Mouse (Mus musculus): Measurements from ENCODE around the gene Lsm7. TPM values are rescaled to one million over a fixed set of nuclear protein-coding genes. Genes with fewer than 3 reads are reported as not detected.
"Not testable (repeated sequence)": the region's sequence is repeated elsewhere in the genome, so short reads cannot be mapped to it uniquely, and the experiment has no call there.

The Lsm7 gene
- total RNA-seq, 2 experiments from 2014 or later: 52.3 to 54.0 TPM

DNA sequence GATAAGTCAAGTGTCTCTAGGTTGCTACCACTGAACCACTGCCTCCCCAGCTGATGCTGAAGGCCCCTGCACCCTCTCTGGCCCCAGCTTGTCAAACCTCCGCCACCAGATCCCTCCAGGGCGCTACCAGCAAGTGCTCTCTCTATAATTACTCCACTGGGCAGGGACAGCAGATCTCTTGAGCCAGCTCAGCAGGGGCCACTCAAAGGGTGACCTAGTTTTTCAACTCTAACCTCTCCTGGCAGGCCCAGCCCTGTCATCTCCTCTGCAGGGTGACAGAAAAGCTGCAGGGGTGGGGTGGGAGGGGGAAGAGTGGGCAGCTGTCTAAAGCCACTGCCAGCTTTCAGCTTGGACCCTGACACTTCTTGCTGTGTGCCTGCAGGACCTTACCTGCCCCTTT lies 17.2 kb downstream of the Lsm7 start:
- DNase-seq (ENCODE audit: low spot score in 2 of 2): no peak

DNA sequence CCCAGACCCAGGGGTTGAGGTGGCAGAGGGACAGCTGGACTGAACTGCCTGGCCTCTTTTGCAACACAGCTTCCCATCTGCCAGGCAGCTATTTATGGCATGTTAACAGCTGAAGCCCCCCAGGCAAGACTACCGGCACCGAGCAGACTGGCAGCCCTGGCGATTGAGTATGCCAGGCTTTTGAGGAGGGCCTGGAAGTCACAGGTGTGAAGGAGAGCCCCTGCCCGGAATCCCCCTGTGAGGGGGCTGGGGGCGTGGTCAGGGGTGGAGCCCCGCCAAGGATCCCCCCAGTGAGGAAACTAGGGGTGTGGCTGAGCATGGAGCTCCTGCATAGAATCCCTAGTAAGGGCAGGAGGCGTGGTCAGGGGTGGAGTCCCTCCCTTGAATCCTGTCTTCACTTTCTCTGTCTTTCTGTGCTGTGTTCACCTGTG lies 18.0 kb downstream of the Lsm7 start:
- DNase-seq (ENCODE audit: low spot score in 2 of 2): no peak

DNA sequence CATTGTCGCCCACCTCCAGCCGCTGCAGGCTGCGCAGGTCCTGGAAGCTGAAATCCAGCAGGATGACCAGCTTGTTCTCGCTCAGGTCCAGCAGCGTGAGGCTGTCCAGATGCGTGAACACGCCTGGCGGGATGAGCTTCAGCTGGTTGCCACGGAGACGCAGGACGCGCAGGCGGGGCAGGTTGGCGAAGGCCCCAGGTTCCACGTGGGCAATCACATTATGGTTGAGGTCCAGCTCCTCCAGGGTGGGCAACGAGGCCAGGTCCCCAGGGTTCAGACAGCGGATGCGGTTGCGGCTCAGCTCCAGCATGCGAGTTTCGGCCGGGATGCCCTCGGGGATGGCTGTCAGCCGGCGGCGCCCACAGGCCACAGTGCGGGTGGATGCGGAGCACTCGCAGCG lies 19.4 kb downstream of the Lsm7 start:
- DNase-seq (ENCODE audit: low spot score in 2 of 2): no peak

DNA sequence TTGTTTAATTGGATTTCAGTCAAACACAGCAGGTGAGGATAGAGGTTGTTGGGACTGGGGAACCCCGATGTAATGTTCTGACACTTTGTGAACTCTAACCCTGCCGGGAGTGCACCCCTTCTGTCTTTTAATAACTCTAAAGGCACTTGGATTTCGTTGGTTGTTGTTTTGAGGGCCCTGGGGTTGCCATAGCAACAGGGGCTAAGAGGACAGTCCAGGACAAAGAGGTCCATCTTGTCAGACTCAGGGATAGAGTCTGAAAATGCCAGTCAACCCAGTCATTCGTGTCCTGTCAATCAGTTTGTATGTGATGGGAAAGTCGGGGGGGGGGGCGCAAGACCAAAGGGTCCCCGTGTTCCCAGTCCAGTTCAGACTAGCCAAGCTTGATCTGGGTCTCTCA lies 22.2 kb downstream of the Lsm7 start:
- DNase-seq (ENCODE audit: low spot score in 2 of 2): no peak

DNA sequence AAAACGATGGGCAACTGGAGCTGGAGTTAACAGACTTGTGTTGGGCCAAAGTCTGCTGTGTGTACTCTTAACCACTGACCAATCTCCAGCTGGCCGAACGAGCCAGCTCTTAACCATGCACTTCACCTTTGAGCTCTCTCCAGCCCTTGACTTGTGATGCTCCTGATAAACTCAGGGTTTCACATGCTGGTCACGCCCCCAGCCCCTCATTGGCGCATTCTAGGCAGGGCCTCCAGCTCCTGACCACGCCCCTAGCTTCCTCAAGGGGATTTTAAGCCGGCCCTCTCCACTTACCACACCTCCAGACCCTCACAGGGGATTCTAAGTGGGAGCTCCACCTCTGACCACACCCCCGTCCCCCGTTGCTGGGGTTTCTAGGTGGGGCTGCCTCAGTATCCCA lies 23.9 kb downstream of the Lsm7 start:
- no peak for DNase-seq (ENCODE audit: low spot score in 2 of 2)

DNA sequence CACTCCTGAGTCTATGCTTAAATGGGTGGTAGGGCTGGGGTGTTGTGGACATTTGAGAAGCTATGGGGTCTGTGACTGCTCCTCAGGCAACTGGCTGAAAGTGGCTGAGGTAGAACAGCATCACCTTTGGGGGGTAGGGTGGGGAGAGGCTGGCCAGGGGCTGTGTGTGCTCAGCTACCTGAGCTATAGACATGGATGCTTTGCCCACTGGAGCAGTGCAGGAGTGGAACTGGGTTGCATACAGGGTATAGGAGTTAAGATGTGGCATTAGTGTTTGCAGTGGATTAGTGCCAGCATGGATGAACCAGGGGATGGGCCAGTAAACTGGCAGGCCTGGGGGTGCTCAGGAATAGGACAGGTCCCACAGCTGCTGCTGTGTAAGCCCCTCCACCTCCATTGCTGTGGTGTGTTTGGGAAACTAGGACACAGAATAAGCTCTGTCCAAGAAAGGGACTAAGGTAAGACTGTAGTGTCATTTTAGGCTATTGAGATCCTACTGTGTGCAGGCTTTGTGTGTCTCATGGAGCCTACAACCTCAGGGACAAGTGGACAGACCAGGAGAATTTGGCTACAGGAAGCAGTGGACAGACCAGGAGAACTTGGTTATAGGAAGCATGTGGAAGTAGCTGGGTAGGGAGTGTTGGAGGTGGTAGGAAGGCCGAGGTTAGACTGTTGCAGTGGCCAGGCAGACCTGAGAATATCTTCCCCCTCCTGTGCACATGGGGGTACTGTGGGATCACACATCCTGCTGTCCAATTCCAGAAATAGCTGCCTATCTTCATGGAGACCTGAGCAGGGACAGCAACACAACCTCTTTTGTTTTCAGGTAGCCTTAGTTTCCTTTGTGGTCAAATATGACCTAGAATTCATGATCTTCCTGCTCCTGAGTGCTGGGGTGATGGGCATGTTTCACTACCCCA lies 25.4 kb downstream of the Lsm7 start:
- DNase-seq (ENCODE audit: low spot score in 2 of 2): no peak

DNA sequence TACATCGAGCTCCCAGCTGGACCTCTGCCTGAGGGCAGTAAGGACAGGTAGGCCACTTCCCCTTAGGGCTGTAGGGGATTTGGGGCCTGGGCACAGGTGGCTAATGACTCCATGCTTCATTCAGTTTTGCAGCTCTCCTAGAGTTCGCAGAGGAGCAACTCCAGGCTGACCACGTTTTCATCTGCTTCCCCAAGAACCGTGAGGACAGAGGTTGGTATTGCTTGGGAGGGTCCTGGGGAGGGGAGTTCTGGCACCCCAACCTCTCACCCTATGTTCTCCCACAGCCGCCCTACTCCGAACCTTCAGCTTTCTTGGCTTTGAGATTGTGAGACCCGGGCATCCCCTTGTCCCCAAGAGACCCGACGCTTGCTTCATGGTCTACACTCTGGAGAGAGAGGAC lies 26.4 kb downstream of the Lsm7 start:
- not testable (repeated sequence) for DNase-seq (ENCODE audit: low spot score in 2 of 2)

DNA sequence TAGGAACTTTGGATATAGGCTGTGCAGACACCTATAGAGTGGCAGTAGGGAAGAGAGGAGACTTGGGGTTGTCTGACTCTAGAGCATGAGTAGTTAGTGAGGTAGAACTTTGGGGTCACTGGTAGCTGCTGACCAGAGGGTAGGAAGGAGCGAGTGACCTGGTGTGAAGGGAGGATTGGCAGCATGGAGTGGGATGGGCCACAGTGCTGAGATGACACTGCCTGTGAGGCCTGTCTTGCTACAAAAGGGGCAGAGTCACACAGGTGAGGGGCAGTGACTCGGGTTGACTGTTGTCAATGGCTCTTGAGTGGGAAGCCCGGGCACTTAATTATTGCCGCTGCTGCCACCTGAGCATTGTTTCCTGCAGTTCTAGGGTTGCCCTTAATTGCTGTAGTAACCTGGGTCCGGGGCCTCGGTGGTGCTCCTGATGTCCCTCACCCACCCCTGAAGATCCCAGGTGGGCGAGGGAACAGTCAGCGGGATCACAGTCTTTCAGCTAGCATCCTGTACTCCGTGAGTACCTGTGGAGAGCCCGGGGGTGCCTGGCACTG lies 27.1 kb downstream of the Lsm7 start:
- DNase-seq (ENCODE audit: low spot score in 2 of 2): no peak

DNA sequence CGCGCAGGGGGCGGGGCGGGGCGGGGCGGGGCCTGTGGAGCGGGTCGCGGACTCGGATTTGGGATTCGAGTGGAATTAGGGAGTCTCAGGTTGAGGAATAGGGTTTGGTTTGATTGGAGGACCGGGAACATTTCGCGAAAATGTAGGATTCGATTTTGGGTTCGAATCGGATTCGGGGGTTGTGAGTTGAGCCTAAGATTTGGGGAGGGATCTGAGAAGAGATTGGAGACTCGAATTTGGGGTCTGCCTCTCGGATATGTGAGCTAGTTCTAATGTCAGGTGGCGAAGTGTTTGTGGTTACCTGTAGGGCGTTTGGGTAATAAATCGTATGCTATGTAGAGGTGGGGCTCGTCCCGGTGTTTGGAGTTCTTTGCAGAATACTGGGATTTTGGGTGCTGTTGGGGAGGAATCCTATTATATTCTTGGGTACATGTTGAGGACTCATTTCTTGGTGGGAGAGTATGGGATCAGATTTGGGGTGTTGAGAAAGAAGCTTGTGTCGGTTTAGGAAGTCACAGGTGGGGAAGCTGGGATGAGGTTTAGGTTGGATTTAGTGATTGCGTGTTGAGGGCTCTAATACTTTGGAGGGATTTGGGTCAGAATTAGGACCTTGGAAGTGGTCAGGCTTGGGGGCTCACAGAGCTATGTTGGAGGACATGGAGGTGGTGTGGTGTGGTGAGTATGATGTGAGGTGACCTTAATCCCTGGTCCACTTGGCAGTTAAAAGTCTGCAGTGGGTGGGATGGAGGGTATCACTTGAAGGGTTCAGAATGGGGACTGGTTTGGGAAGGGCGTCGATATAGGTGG lies 27.7 kb downstream of the Lsm7 start:
- DNase-seq (ENCODE audit: low spot score in 2 of 2): no peak

DNA sequence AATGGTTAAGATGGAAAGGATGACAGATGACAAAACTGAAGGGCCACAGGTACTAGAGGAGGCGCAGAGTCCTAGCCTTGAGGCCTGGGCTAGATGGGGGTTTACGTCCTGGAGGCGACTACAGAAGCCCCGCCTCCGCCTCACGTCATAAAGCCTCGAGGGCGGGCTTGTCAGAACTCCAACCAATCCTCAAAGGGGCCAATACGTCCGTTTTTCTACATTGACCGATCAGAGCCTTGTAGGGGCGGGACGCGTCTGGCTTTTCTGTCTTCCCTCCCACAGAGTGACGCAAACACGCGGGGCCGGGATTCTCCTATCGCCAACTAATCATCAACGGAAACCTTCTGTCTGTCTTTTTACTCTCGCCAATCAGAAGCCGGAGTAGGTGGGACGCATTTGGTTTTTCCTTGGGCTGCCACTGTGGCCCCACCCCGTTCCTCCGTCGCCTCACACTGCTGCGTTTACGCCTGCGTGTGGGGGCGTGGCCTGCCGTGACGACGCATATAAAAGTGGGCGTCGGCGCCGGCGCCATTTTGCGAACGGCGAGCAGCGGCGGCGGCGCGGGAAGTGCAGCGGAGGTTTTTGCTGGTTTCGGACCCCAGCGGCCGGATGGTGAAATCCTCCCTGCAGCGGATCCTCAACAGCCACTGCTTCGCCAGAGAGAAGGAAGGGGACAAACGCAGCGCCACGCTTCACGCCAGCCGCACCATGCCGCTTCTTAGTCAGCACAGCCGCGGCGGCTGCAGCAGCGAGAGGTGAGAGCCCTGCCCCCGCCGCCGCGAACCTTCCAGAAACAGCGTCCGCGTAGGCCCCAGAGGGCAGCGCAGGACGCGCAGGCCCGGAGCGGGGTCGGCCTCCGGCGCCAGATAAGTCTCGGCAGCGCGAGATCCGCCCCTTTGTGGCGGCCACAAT lies 28.6 kb downstream of the Lsm7 start, which contains the start of gene Oaz1:
Oaz1 (plus strand) TSS at position 506 of the 912 bp plus-strand sequence.
- DNase-seq (ENCODE audit: low spot score in 2 of 2): peak; percentile 97 to 99

DNA sequence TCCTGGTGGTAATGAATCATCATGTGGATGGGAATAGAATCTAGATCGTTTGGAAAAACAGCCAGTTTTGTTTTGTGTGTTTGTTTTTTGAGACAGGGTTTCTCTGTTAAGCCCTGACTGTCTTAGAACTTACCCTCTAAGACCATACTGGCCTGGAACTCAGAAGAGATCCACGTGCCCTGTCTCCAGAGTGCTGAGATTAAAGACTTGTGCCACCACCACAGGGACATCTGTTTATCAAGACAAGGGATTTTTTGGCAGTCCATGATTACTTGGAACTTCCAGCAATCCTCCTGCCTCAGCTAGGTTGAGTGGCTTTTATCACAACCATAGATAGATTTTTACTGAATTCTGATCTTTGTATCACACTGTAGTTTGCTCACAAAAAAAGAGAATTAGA lies 30.2 kb downstream of the Lsm7 start:
- no peak for DNase-seq (ENCODE audit: low spot score in 2 of 2)

DNA sequence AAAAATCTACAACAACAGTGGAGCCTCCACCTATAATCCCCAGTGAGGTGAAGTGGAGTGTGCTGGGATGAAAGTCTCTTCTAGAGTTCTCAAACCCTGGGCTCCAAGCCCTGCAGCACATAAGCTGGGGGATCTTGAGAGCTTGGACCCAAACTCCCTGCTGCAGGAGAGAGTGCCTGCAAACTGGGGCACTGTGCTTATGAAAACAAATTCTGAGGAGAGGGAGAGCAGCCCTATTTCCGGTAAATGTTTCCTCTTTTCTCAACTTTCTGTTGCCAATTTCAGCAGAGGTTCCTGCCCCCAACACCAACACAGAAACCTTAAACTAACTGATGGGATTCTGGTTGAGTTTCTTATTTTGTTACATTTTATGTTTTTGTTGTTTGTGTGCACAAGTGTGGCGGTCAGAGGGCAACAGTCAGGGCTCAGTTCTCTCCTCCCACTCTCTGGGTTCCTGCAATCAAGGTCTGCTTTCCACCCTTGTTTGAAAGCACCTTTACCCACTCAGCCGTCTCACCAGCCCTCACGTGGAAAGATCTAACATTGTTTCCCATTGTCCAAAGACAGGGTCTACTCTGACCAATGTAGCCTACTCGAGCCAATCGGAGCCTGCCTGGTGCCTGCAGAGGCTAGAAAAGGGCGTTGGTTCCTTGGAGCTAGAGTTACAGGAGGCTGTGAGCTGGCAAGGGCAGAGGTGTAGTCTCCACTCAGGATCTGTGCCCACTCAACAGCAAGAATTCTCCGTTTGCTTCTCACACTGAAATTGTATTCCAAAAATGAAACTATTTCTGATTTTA lies 31.0 kb downstream of the Lsm7 start:
- DNase-seq (ENCODE audit: low spot score in 2 of 2): no peak

DNA sequence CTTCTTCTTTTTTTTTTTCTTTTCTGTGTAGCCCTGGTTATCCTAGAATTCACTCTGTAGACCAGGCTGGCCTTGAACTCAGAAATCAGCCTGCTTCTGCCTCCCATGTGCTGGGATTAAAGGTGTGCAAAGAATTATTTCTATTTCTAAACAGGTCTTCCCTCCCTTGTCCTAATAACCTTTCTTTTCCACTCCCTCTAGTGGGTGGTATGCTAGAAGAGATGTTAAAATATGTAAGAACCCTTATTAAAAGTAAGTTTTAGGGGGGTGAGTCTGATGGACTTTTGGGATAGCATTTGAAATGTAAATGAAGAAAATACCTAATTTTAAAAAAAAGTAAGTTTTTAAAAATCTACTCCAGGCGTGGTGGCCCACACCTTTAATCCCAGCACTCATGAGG lies 31.7 kb downstream of the Lsm7 start:
- no peak for DNase-seq (ENCODE audit: low spot score in 2 of 2)

DNA sequence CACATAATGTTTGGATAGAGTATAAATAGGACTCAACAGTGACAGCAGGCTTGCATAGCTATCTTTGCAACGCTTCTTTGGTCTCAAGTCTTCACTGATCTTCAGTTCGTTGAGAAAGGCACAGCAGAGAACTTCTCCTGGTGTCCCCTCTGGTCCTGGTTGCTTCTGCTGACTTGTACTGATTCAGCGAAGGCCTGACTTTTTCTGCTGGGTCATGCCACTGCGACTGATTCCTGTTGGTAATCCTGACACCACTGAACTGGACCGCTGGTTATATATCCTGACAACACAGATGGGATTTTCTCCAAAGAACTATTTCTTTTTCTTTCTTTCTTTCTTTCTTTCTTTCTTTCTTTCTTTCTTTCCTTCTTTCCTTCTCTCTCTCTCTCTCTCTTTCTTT lies 32.5 kb downstream of the Lsm7 start:
- no peak for DNase-seq (ENCODE audit: low spot score in 2 of 2)

DNA sequence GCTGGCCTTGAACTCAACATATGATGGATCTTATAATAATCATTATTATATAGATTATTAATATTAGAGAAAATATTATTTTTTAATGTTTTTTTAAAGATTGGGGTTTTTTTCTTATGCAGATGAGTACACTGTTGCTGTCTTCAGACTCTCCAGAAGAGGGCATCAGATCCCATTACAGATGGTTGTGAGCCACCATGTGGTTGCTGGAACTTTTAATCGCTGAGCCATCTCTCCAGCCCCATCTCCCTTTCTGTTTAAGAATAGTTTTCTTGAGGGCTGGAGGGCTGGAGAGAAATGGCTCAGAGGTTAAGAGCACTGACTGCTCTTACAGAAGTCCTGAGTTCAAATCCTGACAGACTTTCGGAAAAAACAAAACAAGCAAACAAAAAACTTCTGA lies 33.0 kb downstream of the Lsm7 start:
- DNase-seq (ENCODE audit: low spot score in 2 of 2): peak in 1 of 2 experiments; percentile 21

DNA sequence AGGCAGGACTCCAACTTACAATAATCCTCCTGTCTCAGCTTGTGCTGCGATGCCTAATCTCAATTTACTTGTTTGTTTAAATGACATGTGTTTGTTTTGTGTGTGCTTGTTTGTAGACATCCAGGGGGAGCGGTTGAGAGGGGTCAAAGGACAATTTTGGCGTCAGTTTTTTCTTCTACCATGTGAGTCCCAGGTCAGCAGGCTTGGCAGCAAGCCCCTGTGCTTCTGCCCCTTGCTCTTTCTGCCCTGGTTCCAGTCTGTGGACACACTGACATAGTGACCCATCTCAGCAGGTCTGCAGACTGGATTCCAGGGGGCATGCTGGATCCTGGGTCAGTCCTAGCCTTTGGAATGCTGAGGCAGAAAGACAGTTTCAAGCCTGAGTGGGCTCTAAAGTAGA lies 35.6 kb downstream of the Lsm7 start:
- no peak for DNase-seq (ENCODE audit: low spot score in 2 of 2)

DNA sequence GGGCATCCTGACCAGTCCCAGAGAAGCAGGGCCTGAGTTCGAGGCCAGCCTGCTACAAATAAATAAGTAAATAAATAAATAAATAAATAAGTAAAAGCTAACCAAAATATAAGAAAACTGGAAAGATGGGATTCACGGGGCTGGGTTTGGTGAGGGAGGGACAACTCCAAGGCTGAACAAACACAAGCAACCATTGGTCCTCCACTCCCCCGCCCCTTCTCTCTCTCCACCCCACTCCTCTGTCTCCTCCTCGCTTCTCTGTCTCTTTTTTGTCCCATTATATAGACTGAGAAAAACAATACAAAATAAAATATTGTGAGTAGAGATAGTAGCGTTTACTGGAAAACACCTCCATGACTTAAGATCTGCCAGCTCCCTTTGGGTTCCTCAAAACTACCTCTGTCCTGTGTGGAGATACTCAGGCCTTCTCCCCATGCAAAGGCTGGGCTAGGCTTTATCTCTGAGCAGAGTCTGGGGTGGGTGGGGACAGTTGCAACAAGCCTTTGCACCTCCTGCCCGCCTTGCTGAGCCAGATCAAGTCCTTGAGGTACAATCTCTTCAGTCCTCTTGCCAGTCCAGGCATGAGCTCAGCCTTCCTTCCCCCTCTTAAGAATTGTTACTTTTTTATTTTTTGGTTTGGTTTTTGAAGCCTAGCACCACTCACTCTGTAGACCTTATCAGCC lies 36.3 kb downstream of the Lsm7 start:
- DNase-seq (ENCODE audit: low spot score in 2 of 2): no peak

DNA sequence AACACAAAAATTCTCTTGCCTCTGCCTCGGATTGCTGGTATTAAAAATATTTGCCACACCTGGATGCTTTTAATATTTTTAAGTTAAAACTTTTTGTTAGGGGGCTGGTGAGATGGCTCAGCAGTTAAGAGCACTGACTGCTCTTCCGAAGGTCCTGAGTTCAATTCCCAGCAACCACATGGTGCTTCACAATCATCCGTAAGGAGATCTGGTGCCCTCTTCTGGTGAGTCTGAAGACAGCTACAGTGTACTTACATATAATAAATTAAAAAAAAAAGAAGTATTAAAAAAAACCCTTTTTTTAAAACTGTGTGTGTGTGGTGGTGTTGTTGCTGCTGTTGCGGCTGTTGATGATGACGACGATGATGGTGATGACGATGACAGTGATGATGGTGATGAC lies 37.1 kb downstream of the Lsm7 start:
- not testable (repeated sequence) for DNase-seq (ENCODE audit: low spot score in 2 of 2)

DNA sequence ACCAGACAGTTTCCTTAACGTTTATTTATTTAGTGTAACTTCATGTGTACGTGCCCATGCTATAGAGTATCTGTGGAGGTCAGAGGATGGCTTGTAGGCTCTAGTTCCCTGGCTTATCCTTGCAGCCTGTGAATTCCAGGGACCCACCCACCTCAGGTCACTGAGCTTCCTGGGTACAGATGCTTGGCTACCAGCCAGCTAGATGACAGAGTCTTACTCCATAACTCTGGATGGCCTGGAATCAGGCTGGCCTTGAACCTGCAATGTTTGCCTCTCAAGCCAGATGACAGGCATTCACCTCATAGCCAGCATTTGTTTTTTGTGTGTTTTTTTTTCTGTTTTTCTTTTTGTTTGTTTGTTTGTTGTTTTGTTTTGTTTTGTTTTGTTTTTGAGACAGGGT lies 37.8 kb downstream of the Lsm7 start:
- DNase-seq (ENCODE audit: low spot score in 2 of 2): no peak
